Mouse (Mus musculus): Measurements from ENCODE around the gene Rexo2. TPM values are rescaled to one million over a fixed set of nuclear protein-coding genes. Genes with fewer than 3 reads are reported as not detected.
A peak's percentile ranks its signal among the peaks of the same experiment; 100 is the strongest.
"Not testable (repeated sequence)": the region's sequence is repeated elsewhere in the genome, so short reads cannot be mapped to it uniquely, and the experiment has no call there.

The Rexo2 gene
- 100 to 1,000 TPM in 1 of 2 experiments, 10 to 100 TPM in 1; 99.5 to 106 TPM for total RNA-seq (2021)

GRCm38 (mm10) chr9:48480411-48481213, at the start of gene Rexo2:
Gene Rexo2 (minus strand): TSS chr9:48480623.
- peak; percentile 95 to 96 for DNase-seq

- DNase-seq = no peak
Observed at GRCm38 (mm10) chr9:48526520-48526919, 46.1 kb upstream of the Rexo2 start.

GRCm38 (mm10) chr9:48525566-48525965, 45.1 kb upstream of the Rexo2 start:
- no peak for DNase-seq

- DNase-seq = not testable (repeated sequence)
Observed at GRCm38 (mm10) chr9:48520405-48520804, 40.0 kb upstream of the Rexo2 start.

GRCm38 (mm10) chr9:48517372-48518130, 37.1 kb upstream of the Rexo2 start:
- no peak for DNase-seq

- DNase-seq = no peak
Observed at GRCm38 (mm10) chr9:48516615-48517371, 36.4 kb upstream of the Rexo2 start.

GRCm38 (mm10) chr9:48515332-48515731, 34.9 kb upstream of the Rexo2 start:
- no peak for DNase-seq

GRCm38 (mm10) chr9:48510134-48510533, 29.7 kb upstream of the Rexo2 start:
- no peak for DNase-seq

- peak in 1 of 2 experiments; percentile 13 for DNase-seq
Observed at GRCm38 (mm10) chr9:48504741-48505365, 24.4 kb upstream of the Rexo2 start.

GRCm38 (mm10) chr9:48503001-48503400, 22.6 kb upstream of the Rexo2 start:
- no peak for DNase-seq

- DNase-seq = no peak
Observed at GRCm38 (mm10) chr9:48501192-48501591, 20.8 kb upstream of the Rexo2 start.

- no peak for DNase-seq
Observed at GRCm38 (mm10) chr9:48495548-48495932, 15.1 kb upstream of the Rexo2 start.

GRCm38 (mm10) chr9:48494817-48495547, 14.6 kb upstream of the Rexo2 start, which contains the start of the genes Rbm7 and Gm5617:
Gene Rbm7 (minus strand): TSS chr9:48495299.
Gene Gm5617 (plus strand): TSS chr9:48495442.
- peak; percentile 96 for DNase-seq

- no peak for DNase-seq
Observed at GRCm38 (mm10) chr9:48481214-48482134, 1.1 kb upstream of the Rexo2 start.

GRCm38 (mm10) chr9:48479838-48480410, 499 bp downstream of the Rexo2 start:
- DNase-seq = no peak

- no peak for DNase-seq
Observed at GRCm38 (mm10) chr9:48478808-48479207, 1.6 kb downstream of the Rexo2 start.

GRCm38 (mm10) chr9:48476236-48477165, 3.9 kb downstream of the Rexo2 start:
- no peak for DNase-seq

GRCm38 (mm10) chr9:48474367-48474766, 6.1 kb downstream of the Rexo2 start:
- DNase-seq = no peak

GRCm38 (mm10) chr9:48473131-48473530, 7.3 kb downstream of the Rexo2 start:
- no peak for DNase-seq
